Mouse (Mus musculus) stomach, embryonic 16.5 days (tissue): ENCODE results near the gene Tbrg4. TPM values are rescaled to one million over a fixed set of nuclear protein-coding genes. Genes with fewer than 3 reads are reported as not detected.

Experiments
- ATAC-seq: fragments of 200-750 bp; cut with Nextera tagmentation; 2 replicates; pipeline ENCODE4 v1.8.0; 2017; ENCODE audit warnings: moderate number of reproducible peaks, moderate TSS enrichment; ENCODE audit not compliant: insufficient read depth, low FRiP score
- H3K27ac ChIP-seq: fragments of 300-500 bp; sonication (generic); 2 replicates; pipeline ENCODE4 v1.5.1; 2014; ENCODE audit warnings: low read length
- H3K27me3 ChIP-seq: fragments of 300-500 bp; sonication (generic); 2 replicates; pipeline ENCODE4 v1.6.1; 2014; ENCODE audit warnings: low read length, control low read depth, mixed read lengths; ENCODE audit not compliant: control insufficient read depth, insufficient read depth
- H3K36me3 ChIP-seq: fragments of 300-500 bp; sonication (generic); 2 replicates; pipeline ENCODE4 v1.6.1; 2014; ENCODE audit warnings: low read length; ENCODE audit not compliant: control insufficient read depth, insufficient read depth
- H3K4me1 ChIP-seq: fragments of 300-500 bp; sonication (generic); 2 replicates; pipeline ENCODE4 v1.6.1; 2014; ENCODE audit warnings: low read length, control low read depth, mixed read lengths; ENCODE audit not compliant: control insufficient read depth, insufficient read depth
- H3K4me2 ChIP-seq: fragments of 300-500 bp; sonication (generic); 2 replicates; pipeline ENCODE4 v1.6.1; 2014; ENCODE audit warnings: low read depth, low read length, mixed read lengths
- H3K4me3 ChIP-seq: fragments of 300-500 bp; sonication (generic); replicated peaks from 2 replicates; pipeline ENCODE4 v1.5.1; 2014; ENCODE audit warnings: mild to moderate bottlenecking, low read length
- H3K9ac ChIP-seq: fragments of 300-500 bp; sonication (generic); 2 replicates; pipeline ENCODE4 v1.6.1; 2014; ENCODE audit warnings: low read length
- H3K9me3 ChIP-seq: fragments of 300-500 bp; sonication (generic); replicated peaks from 2 replicates; pipeline ENCODE4 v1.6.1; 2016; ENCODE audit warnings: low read length, control low read depth; ENCODE audit not compliant: control insufficient read depth
- WGBS: fragments of 180-500 bp; shearing (Covaris S2); extraction: QIAGEN DNeasy Blood & Tissue Kit; methylation state at CpG from one replicate; pipeline ENCODE4 v1.1.7; 2014; 5-methylcytosine and 5-hydroxymethylcytosine counted together
- polyA plus RNA-seq: library from polyadenylated mRNA; unstranded; fragments of >200 nt; fragmentation: Nextera tagmentation; extraction: Ambion mirVana; gene quantifications from 2 replicates; pipeline ENCODE4 v1.2.1, GENCODE M21; 2015

Tbrg4 gene
- polyA plus RNA-seq, result 40.4 and 44.0 TPM in 2 replicates

DNA sequence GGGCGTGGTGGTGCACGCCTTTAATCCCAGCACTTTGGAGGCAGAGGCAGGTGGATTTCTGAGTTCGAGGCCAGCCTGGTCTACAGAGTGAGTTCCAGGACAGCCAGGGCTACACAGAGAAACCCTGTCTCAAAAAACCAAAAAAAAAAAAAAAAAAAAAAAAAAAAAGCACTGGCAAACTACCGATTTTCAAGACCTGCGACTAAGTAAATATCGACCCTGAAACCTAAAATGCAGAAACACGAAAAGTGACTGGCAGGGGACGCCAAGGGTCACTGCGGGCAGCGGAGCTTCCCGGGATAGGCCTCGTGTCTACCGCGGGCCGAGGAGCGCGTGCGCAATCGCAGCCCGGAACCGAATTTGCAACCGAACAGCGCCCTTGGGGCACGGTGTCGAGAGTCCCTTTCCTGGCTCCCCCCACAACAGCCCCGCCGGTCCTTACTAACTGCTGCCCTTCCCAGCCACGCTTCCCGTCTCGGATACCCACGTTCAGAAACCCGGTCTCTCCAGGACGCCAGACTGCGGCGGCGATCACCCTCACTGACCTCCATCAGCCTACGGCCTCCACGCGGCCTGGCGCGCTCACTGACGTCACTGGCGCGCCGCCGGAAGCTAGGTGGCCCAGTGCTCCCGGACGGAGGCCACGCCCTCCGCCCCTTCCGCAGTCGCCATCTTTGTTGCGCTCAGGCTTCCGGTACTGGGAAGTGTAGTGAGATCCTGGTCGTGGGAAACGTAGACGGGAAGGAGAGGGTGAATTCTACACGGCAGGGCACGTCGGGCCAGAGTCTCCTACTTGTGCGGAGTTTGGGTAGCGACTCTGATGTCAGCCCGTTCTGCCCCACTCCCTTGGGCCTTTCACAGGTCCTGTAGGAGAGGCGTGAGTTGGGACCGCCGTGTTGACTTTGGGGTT, at the start of gene Tbrg4:
Tbrg4 (minus strand) TSS at position 590 of the 910 bp plus-strand sequence.
- peak; percentile 94 for ATAC-seq
- Histone ChIP-seq H3K27me3 (no peaks in the 10 kb centered on the region), H3K9me3 (no peaks in the 10 kb centered on the region), H3K4me2 (peak within 1 kb of the TSS; percentile 98), H3K9ac (peak within 1 kb of the TSS; percentile 81), H3K4me1 (peaks cover 19% of the 10 kb centered on the region), H3K36me3 (0 out of 2 replicates have a peak, but pooled peaks cover 9% of the 10 kb centered on the region), H3K27ac (peak within 1 kb of the TSS; percentile 88), H3K4me3 (peak within 1 kb of the TSS; percentile 58)
- under 1% methylated on average over 66 of the region's 66 CpGs for WGBS

DNA sequence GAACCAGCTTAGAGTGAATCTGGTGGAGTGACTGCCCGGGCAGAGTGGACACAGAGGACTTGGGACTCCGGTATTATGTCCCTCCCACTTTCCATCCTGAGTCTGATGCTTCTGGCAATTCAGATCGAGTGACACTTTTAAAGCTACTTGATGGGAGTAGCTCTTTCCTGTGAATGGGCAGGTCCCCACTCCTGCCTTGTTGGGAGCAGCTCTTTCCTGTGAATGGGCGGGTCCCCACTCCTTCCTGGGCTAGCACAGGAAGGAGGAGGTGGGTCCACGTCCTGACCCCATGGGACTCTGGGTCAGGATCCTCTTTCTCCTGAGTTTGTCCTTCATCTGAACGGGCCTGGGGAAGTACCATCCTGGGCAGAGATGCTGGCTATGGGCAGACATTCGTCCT, 49.5 kb upstream of the Tbrg4 start:
- no peak overlapping the region for H3K9ac ChIP-seq
- H3K27ac ChIP-seq, result no peak overlapping the region
- no peak for ATAC-seq
- H3K4me3 ChIP-seq, result no peak overlapping the region
- 0 out of 2 replicates have a peak, but pooled peaks cover 2% of the 10 kb centered on the region for H3K4me1 ChIP-seq
- H3K36me3 ChIP-seq, result no peaks in the 10 kb centered on the region
- no peaks in the 10 kb centered on the region for H3K9me3 ChIP-seq
- whole genome bisulfite sequencing, result 65% methylated on average over 7 of the region's 7 CpGs
- no peak overlapping the region for H3K4me2 ChIP-seq
- no peaks in the 10 kb centered on the region for H3K27me3 ChIP-seq

DNA sequence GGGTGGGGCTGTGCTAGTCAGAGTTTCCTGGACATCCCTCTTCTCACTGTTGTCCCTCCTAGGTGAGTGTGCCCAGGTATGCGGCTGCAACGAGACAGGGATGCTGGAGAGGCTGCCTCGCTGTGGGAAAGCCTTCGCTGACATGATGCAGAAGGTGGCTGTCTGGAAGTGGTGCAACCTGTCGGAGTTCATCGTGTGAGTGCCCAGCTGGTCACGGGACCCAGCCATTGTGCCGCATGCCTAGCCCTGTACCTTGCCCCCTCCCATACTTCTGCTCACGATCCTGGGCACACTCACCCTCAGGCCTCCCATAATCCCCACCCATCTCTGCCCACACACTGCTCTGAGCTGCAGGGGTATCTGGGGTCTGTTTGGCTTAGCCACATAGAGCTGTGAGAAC, 48.8 kb upstream of the Tbrg4 start:
- 81% methylated on average over 9 of the region's 9 CpGs for WGBS
- Histone ChIP-seq H3K9me3 (no peaks in the 10 kb centered on the region), H3K4me3 (no peak overlapping the region), H3K4me2 (no peak overlapping the region), H3K4me1 (no peaks in the 10 kb centered on the region), H3K9ac (no peak overlapping the region), H3K36me3 (no peaks in the 10 kb centered on the region), H3K27ac (no peak overlapping the region), H3K27me3 (no peaks in the 10 kb centered on the region)
- ATAC-seq, result no peak

DNA sequence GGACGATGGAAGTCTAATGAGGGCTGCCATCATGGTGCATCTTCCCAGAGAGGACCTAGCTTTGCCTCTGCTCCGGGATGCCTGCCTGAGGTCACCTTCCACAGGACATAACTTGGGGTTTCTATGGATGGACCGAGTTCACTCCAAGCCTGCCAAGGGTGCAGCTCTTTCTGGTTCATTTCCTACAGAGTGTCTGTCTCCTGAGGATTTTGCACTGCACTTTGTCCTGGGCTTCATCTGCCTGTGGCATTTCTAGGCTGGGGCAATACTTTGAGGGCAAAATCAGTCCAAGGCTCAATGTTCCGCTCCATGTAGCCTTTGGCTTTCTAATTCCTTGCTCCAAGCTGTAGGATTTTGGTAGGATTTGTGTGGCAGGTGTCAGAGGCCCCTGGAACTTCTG, 45.0 kb upstream of the Tbrg4 start:
- Histone ChIP-seq H3K4me3 (no peak overlapping the region), H3K27ac (no peak overlapping the region), H3K4me2 (no peak overlapping the region), H3K36me3 (no peaks in the 10 kb centered on the region), H3K27me3 (no peaks in the 10 kb centered on the region), H3K4me1 (no peaks in the 10 kb centered on the region), H3K9me3 (no peaks in the 10 kb centered on the region), H3K9ac (no peak overlapping the region)
- WGBS, result 89% methylated on average over 4 of the region's 4 CpGs
- no peak for ATAC-seq

DNA sequence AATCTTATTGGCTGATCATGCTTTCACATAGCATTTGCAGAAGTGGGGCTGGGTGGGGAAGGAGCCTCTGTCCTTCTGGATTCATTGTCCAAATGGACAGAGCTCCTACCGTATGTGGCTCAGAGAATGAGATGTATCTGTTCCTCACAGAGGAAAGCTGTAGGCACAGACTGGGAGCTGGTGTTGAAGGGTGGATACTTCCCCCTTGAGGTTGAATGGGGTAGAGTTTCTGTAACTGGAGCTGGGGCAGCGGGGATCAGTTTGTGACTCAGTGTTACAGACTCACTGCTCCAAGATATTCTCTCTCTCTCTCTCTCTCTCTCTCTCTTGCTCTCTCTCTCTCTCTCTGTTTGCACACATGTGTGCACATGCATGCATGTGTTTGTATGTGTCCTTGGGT, 44.2 kb upstream of the Tbrg4 start:
- Histone ChIP-seq H3K27me3 (no peaks in the 10 kb centered on the region), H3K36me3 (no peaks in the 10 kb centered on the region)

DNA sequence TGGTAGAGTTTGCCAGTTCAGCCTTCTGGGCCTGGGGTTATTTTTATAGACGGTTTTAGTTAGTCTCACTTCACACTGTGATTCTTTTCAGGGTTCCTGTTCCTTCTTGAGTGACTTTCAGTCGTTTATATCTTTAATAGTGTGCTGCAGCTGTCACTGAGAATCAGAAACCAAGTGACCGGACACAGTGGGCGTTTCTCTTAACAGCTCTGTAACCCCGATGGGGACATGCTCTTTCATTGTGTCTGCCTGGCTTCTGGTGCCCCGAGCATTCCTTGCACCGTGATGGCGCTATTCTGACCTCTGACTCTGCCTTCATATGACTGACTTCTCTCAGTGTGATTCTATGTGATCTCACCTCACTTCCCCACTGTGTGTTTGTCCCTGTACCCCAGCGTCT, 43.2 kb upstream of the Tbrg4 start:
- 63% methylated on average over 9 of the region's 9 CpGs for WGBS

More for the DNA sequence above, 44.2 kb upstream of the Tbrg4 start:
- H3K4me2 ChIP-seq, result no peak overlapping the region
- 55% methylated on average over 2 of the region's 2 CpGs for WGBS
- H3K9me3 ChIP-seq, result no peaks in the 10 kb centered on the region
- H3K9ac ChIP-seq, result no peak overlapping the region
- H3K4me3 ChIP-seq, result no peak overlapping the region
- H3K4me1 ChIP-seq, result no peaks in the 10 kb centered on the region
- ATAC-seq, result no peak
- no peak overlapping the region for H3K27ac ChIP-seq

DNA sequence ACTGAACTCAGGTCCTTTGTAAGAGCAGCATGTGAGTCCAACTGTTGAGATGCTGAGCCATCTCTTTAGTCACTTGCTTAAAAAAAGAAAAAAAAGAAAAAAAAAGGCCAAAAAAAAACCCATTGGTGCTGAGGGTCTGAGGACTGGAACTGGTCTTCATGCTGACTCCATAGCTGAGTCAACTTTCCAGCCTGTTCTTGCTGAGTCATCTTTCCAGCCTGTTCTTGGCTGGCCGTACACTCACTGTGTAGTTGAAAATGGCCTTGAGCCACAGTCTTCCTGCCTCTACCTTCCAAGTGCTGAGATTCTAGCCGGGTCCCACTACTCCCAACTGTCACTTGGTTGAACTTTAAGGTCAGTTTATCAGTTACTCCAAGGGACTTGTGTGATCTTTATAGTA, 40.8 kb upstream of the Tbrg4 start:
- Histone ChIP-seq H3K9me3 (no peaks in the 10 kb centered on the region), H3K4me2 (no peak overlapping the region), H3K36me3 (no peaks in the 10 kb centered on the region), H3K27ac (no peak overlapping the region), H3K9ac (no peak overlapping the region), H3K4me1 (no peaks in the 10 kb centered on the region), H3K27me3 (no peaks in the 10 kb centered on the region), H3K4me3 (no peak overlapping the region)
- 78% methylated on average over 2 of the region's 2 CpGs for WGBS
- no peak for ATAC-seq

More for the DNA sequence above, 43.2 kb upstream of the Tbrg4 start:
- Histone ChIP-seq H3K4me2 (no peak overlapping the region), H3K9ac (no peak overlapping the region), H3K27me3 (no peaks in the 10 kb centered on the region), H3K4me3 (no peak overlapping the region), H3K27ac (no peak overlapping the region), H3K4me1 (no peaks in the 10 kb centered on the region), H3K9me3 (no peaks in the 10 kb centered on the region), H3K36me3 (no peaks in the 10 kb centered on the region)
- ATAC-seq, result no peak

DNA sequence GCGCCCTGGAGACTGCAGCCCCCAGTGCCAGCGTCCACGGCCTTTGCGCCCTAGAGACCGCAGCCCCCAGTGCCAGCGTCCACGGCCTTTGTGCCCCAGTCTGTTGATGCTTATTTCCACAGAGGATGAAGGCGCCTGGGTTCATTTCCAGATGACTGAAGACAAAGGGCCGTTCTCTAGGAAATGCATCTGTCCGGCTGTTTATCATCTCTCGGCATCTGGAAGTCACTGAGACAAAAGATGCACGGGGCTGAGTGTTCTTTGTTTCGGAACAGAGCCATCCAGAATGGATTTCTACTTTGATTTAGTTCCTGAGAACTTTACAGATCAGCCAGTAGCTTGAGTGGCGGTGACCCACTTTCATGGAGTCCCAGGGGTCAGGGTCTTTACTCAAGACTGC, 35.3 kb upstream of the Tbrg4 start:
- H3K4me2 ChIP-seq, result no peak overlapping the region
- H3K9ac ChIP-seq, result no peak overlapping the region
- no peaks in the 10 kb centered on the region for H3K36me3 ChIP-seq
- no peaks in the 10 kb centered on the region for H3K27me3 ChIP-seq
- no peaks in the 10 kb centered on the region for H3K4me1 ChIP-seq
- H3K9me3 ChIP-seq, result no peaks in the 10 kb centered on the region
- H3K4me3 ChIP-seq, result no peak overlapping the region
- 71% methylated on average over 14 of the region's 14 CpGs for WGBS
- H3K27ac ChIP-seq, result no peak overlapping the region
- no peak for ATAC-seq

DNA sequence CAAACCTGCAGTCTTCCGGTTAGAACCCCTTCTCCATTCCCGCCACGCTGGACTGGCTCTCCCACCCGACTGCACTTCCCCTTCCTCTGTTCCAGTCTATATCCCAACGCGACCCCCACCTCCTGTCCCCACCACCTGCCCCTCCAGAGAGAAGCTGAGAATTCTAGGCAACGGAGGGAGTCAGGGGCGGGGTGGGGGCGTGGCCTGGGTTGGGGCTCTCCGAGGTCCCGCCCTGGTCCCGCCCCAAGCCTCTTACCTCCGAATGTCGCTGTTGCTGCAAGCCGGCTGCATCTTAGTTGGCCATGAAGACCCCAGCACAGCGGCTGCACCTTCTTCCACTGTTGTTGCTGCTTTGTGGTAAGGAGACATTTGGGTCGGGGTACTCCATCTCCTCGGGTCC, 32.4 kb upstream of the Tbrg4 start, which contains the start of gene Ramp3:
Ramp3 (plus strand) TSS at position 251 of the 400 bp plus-strand sequence.
- Histone ChIP-seq H3K4me2 (peak within 1 kb of the TSS; percentile 66), H3K36me3 (no peaks in the 10 kb centered on the region), H3K4me3 (peak within 1 kb of the TSS; percentile 42), H3K27ac (no peak within 1 kb of the TSS), H3K4me1 (no peaks in the 10 kb centered on the region), H3K9ac (peak within 1 kb of the TSS; percentile 32), H3K9me3 (no peaks in the 10 kb centered on the region), H3K27me3 (no peaks in the 10 kb centered on the region)
- ATAC-seq, result peak; percentile 42
- under 1% methylated on average over 18 of the region's 18 CpGs for WGBS
